Mouse (Mus musculus): Measurements from ENCODE around the gene Tle2.
A peak's percentile ranks its signal among the peaks of the same experiment; 100 is the strongest.

The Tle2 gene

GRCm38 (mm10) chr10:81574081-81575056, at the start of gene Tle2:
Gene Tle2, plus strand, starts transcription at chr10:81574561.
- peak; percentile 29 for DNase-seq

DNA sequence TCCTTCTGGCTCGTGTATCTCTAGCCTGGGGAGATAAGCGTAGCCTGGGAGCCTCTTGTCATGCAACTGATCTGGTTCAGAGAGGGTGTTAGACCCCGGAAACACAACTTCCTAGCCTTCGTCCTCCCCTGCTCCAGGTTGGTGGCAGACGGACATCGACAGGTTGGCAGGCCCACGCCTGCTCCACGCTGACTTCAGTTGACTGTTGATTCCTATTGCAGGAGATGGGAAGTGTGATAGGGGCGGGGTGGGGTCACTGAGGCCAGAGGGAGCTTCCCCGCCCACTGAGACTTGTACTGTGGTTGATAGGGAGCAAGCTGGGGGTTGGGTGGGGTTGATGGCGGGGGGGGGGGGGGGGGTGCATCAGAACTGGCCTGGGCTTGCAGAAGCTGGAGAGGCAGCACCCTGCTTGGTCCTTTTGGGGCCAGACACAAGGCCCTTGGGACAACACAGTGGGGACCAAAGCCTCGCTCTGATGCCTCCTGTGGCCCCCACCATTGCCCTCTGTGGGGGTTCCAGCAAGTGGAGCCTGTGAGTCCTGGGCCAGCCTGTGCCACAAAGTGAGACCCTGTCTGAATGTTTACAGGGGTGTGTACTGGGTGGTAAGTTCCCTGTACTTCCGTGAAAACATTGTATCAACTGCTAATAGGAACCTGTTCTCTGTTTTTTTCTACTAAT, 49.2 kb upstream of the Tle2 start:
- no peak for DNase-seq

DNA sequence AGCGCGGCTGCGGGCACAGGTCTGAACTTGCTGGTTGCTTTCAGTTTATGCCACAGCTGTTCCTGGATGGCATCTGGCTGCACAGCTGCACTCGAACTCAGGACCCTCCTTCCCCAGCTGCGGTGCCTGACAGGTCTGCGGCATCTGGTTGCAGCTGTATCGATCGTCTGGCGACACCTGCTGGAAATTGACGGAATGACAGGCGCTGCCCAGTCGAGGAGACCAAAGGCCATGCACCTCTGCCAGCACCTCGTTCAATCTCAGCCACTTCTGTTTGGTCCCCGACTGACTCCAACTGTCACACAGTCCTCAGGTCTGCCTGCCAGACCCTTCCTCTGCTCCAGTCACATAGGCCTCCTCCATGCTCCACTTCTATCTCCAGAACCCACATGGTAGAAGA, 47.6 kb upstream of the Tle2 start:
- DNase-seq: peak; percentile 88

DNA sequence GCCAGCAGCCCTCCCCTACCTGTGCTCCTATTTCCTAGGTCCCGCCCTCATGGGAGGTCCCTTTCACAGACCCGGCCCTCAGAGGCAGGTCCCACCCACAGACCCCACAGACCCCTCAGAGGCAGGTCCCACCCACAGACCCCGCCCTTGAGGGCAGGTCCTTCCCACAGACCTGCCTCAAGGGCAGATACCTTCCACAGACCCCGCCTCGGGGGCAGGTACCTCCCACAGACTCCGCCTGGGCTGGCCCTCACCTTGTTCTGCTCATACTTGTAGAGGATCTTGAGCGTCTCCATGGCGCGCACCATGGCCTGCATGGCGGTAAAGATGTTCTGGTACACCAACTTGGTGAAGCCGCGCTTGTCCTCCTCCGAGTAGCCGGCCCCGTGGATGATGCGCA, 39.5 kb upstream of the Tle2 start:
- DNase-seq: no peak

GRCm38 (mm10) chr10:81536734-81537133, 37.6 kb upstream of the Tle2 start:
- no peak for DNase-seq

DNA sequence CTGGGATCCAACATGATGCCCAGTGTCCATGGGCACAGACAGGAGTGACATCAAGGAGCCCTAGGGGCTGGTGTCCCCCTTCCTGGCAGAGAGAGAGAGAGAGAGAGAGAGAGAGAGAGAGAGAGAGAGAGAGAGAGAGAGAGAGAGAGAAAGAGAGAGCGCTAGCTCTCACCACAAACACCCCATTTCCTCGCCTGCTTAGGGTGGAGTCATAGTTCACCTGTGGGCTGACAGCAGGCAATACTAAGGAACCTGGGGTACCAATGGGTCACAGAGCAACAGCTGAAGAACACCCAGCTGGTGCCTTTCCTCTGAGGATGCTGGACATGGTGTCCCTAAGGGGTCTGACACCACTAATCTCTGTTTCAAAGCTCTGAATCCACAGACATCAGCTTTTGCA, 36.9 kb upstream of the Tle2 start:
- DNase-seq: no peak

- no peak for DNase-seq
Observed at GRCm38 (mm10) chr10:81538321-81539048, 35.9 kb upstream of the Tle2 start.

DNA sequence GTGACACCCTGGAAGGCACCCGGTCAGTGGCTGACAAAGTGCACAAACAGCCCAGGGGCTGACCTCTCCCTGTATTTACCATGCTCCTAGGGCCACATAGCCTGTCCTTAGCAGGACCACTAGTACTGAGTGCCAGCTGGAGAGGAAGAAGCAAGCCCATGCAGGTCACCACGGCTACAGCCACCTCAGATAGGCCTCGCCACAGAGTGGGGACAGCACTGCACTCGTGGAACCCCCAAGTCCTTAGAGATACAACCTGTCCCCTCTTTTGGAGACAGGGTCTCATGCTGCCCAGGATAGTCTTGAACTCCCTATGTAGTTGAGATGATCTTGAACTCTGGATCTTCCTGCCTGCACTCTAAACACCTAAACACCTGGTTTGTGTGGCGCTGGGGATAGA, 33.0 kb upstream of the Tle2 start:
- no peak for DNase-seq

- no peak for DNase-seq
Observed at GRCm38 (mm10) chr10:81541803-81542202, 32.6 kb upstream of the Tle2 start.

- DNase-seq: no peak
Observed at GRCm38 (mm10) chr10:81542727-81543460, 31.5 kb upstream of the Tle2 start.

- no peak for DNase-seq
Observed at GRCm38 (mm10) chr10:81543633-81544032, 30.7 kb upstream of the Tle2 start.

- DNase-seq: no peak
Observed at GRCm38 (mm10) chr10:81544296-81545160, 29.8 kb upstream of the Tle2 start.

- peak; percentile 100 for DNase-seq
Observed at GRCm38 (mm10) chr10:81545161-81545747, 29.1 kb upstream of the Tle2 start, which contains the start of gene Gna11. Gene Gna11, minus strand, starts transcription at chr10:81545190.

- no peak for DNase-seq
Observed at GRCm38 (mm10) chr10:81546332-81546731, 28.0 kb upstream of the Tle2 start.

DNA sequence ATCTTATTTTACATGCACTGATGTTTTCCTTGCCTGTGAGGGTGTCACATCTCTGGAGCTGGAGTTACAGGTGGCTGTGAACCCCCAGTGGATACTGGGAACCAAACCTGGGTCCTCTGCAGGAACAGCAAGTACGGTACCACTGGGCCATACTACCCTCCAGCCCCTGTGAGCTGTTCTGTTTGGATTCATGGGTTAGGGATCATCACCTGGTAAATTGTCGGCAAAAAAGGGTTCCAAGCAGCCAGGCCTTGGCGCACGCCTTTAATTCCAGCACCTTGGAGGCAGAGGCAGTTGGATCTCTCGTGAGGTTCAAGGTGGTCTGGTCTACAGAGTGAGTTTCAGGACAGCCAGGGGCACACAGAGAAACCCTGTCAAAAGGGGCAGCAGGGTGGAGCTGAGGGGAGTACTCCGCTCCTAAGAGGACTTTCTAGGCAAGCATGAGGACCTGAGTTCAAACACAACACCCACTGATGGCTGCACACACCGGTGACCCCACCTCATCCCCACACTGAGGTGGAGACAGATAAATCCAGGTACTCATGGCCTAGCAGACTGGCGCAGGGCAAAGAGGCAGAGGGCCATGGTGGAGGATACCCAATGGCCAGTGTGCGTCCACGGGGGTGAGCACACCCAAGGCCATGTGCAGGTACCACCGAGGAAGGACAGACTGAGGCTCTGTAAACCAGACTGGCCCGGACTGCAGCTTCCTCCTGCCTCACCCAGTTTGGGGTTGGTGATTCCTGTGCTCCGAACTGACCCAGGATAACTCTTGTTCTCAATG, 27.4 kb upstream of the Tle2 start:
- DNase-seq: no peak

GRCm38 (mm10) chr10:81548944-81549343, 25.4 kb upstream of the Tle2 start:
- DNase-seq: no peak

DNA sequence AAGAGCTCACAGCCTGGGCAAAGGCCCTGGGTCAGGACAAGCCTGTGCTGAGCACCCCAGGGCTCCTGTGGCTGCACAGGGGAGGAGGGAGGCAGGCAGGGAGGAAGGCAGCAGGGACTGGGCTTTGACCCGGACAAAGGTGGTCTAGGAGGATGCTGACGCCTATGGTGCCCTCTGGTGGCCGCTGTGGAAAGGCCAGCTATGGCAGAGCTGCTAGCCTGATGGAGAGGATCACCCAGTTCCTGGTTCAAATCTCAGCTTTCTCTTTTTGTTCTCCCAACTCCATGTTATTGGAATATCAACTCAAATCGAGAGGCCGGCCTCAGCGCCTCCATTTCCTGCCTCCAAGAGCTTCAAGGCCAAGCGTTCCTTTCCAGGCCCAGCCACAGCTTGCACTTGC, 24.1 kb upstream of the Tle2 start:
- DNase-seq: peak; percentile 84

DNA sequence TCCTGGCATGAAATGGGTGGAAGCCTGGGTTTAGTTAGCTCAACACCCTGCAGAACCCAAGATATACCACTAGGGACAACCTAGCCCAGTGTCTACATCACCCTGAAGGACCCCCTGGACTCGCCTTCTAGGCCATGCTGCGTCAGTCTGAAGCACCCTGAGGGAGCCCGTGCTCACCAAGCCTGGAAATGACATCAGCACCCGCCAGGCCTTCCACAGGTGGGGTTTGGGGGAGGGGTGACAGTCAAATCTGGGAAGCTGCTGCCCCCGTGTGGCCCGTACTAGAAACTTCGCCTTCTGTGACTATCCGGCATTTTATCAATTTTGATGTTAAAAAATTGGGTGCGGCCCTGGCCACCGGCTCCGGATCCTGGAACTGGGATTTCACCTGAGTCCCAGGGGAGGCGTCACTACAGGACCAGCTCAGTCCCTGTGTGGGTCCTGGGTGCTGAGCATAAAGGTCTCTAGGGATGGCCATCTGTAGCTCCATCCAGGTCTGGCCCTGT, 22.7 kb upstream of the Tle2 start:
- DNase-seq: peak; percentile 85

GRCm38 (mm10) chr10:81553232-81553631, 21.1 kb upstream of the Tle2 start:
- no peak for DNase-seq

Data from thymus, postnatal 25 days (tissue).